Mouse (Mus musculus) myocyte (in vitro differentiated cells): ENCODE data around the gene Sumo1.

ENCODE experiments used
- CEBPB ChIP-seq: IDR thresholded peaks from 2 replicates; pipeline ENCODE4 v1.6.1; 2011; ENCODE audit warnings: mild to moderate bottlenecking, moderate library complexity; ENCODE audit not compliant: poor library complexity, insufficient read depth, severe bottlenecking
- E2F4 ChIP-seq: IDR thresholded peaks from one replicate; pipeline ENCODE4 v1.6.1; 2011; ENCODE audit warnings: mild to moderate bottlenecking, control low read depth, moderate library complexity; ENCODE audit not compliant: insufficient read depth
- MAX ChIP-seq: IDR thresholded peaks from one replicate; pipeline ENCODE4 v1.6.1; 2011; ENCODE audit warnings: low read depth, mild to moderate bottlenecking, control low read depth
- POLR2A ChIP-seq: IDR thresholded peaks from one replicate; pipeline ENCODE4 v1.6.1; 2011; ENCODE audit warnings: low read depth, mild to moderate bottlenecking, control low read depth, moderate library complexity; ENCODE audit not compliant: insufficient read length
- POLR2AphosphoS2 ChIP-seq: IDR thresholded peaks from one replicate; pipeline ENCODE4 v1.6.1; 2011; ENCODE audit warnings: low read depth, control low read depth; ENCODE audit not compliant: insufficient read length
- TCF12 ChIP-seq: IDR thresholded peaks from one replicate; pipeline ENCODE4 v1.6.1; 2011; ENCODE audit warnings: mild to moderate bottlenecking, control low read depth; ENCODE audit not compliant: poor library complexity, insufficient read depth, severe bottlenecking
- TCF3 ChIP-seq: IDR thresholded peaks from one replicate; pipeline ENCODE4 v1.6.1; 2011; ENCODE audit warnings: low read depth, control low read depth; ENCODE audit not compliant: insufficient read length
- USF1 ChIP-seq: IDR thresholded peaks from one replicate; pipeline ENCODE4 v1.6.1; 2011; ENCODE audit warnings: low read depth, mild to moderate bottlenecking, control low read depth, moderate library complexity

DNA sequence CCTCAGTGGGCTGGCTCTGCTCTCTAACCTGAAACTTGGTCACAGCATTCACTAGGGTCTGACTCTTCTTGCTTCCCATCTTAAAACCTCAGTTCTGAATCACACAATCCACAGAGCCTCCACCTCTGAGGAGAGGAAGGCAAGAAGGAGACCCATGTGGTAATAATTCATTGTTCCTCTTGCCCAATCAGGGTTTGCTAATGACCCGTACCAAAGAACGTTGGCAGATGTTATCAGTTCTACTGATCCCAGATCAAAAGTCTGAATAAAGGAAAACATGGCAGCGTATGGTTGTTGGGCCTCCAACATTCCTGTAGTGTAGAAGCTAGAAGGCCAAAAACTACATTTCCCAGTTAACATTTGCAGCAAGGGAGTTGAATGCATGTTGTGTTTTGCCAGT is 99.1 kb downstream of the Sumo1 start:
- TF ChIP-seq USF1: no peak
- no peak for TF ChIP-seq TCF12
- no peak for TF ChIP-seq POLR2A
- no peak for TF ChIP-seq POLR2AphosphoS2
- TF ChIP-seq E2F4: no peak
- no peak for TF ChIP-seq MAX
- TF ChIP-seq CEBPB: no peak
- TF ChIP-seq TCF3: no peak
